Mouse (Mus musculus): ENCODE results near the gene Myh8. TPM values are rescaled to one million over a fixed set of nuclear protein-coding genes. Genes with fewer than 3 reads are reported as not detected.

The Myh8 gene
- polyA plus RNA-seq (2015; fragmentation: Nextera tagmentation; extraction: Ambion mirVana), result 55.9 and 160 TPM in 2 replicates

- no peaks in the 10 kb centered on the region for H3K36me3 ChIP-seq
- H3K4me2 ChIP-seq, result no peak within 1 kb of the TSS
- ATAC-seq (ENCODE audit: insufficient number of reproducible peaks, low FRiP score, low TSS enrichment, low read depth), result no peak
- no peaks in the 10 kb centered on the region for H3K9me3 ChIP-seq
- H3K27me3 ChIP-seq, result no peaks in the 10 kb centered on the region
- no peak within 1 kb of the TSS for H3K4me3 ChIP-seq
- no peaks in the 10 kb centered on the region for H3K4me1 ChIP-seq
- WGBS, result 79% methylated on average over 10 of the region's 10 CpGs
- H3K27ac ChIP-seq, result no peak within 1 kb of the TSS
- no peak within 1 kb of the TSS for H3K9ac ChIP-seq
Observed at GRCm38 (mm10) chr11:67276601-67277174, at the start of gene Myh8. Gene Myh8, plus strand, starts transcription at chr11:67277124.

GRCm38 (mm10) chr11:67228731-67229130, 48.2 kb upstream of the Myh8 start:
- Histone ChIP-seq H3K4me1 (no peaks in the 10 kb centered on the region), H3K4me3 (no peak overlapping the region), H3K9me3 (no peaks in the 10 kb centered on the region), H3K27me3 (no peaks in the 10 kb centered on the region), H3K4me2 (no peak overlapping the region), H3K27ac (no peak overlapping the region), H3K36me3 (no peaks in the 10 kb centered on the region), H3K9ac (no peak overlapping the region)
- no peak for ATAC-seq (ENCODE audit: insufficient number of reproducible peaks, low FRiP score, low TSS enrichment, low read depth)
- 73% methylated on average over 3 of the region's 3 CpGs for WGBS

- Histone ChIP-seq H3K9ac (no peak overlapping the region), H3K4me3 (no peak overlapping the region), H3K4me1 (no peaks in the 10 kb centered on the region), H3K27me3 (no peaks in the 10 kb centered on the region), H3K9me3 (no peaks in the 10 kb centered on the region), H3K27ac (no peak overlapping the region), H3K4me2 (no peak overlapping the region), H3K36me3 (no peaks in the 10 kb centered on the region)
- 80% methylated on average over 5 of the region's 5 CpGs for WGBS
- ATAC-seq (ENCODE audit: insufficient number of reproducible peaks, low FRiP score, low TSS enrichment, low read depth), result no peak
Observed at GRCm38 (mm10) chr11:67229166-67229565, 47.8 kb upstream of the Myh8 start.

GRCm38 (mm10) chr11:67229946-67230345, 47.0 kb upstream of the Myh8 start:
- 82% methylated on average over 2 of the region's 2 CpGs for WGBS
- Histone ChIP-seq H3K4me3 (no peak overlapping the region), H3K4me2 (no peak overlapping the region), H3K9ac (no peak overlapping the region), H3K27me3 (no peaks in the 10 kb centered on the region), H3K9me3 (no peaks in the 10 kb centered on the region), H3K27ac (no peak overlapping the region), H3K4me1 (no peaks in the 10 kb centered on the region), H3K36me3 (no peaks in the 10 kb centered on the region)
- no peak for ATAC-seq (ENCODE audit: insufficient number of reproducible peaks, low FRiP score, low TSS enrichment, low read depth)

- no peaks in the 10 kb centered on the region for H3K36me3 ChIP-seq
- no peaks in the 10 kb centered on the region for H3K27me3 ChIP-seq
- H3K4me3 ChIP-seq, result no peak overlapping the region
- no peak for ATAC-seq (ENCODE audit: insufficient number of reproducible peaks, low FRiP score, low TSS enrichment, low read depth)
- H3K4me2 ChIP-seq, result no peak overlapping the region
- no peak overlapping the region for H3K9ac ChIP-seq
- no peaks in the 10 kb centered on the region for H3K9me3 ChIP-seq
- no peak overlapping the region for H3K27ac ChIP-seq
- H3K4me1 ChIP-seq, result no peaks in the 10 kb centered on the region
- 52% methylated on average over 5 of the region's 5 CpGs for WGBS
Observed at GRCm38 (mm10) chr11:67235639-67236358, 41.1 kb upstream of the Myh8 start.

- Histone ChIP-seq H3K27me3 (no peaks in the 10 kb centered on the region), H3K36me3 (no peaks in the 10 kb centered on the region), H3K4me3 (no peak overlapping the region), H3K9ac (no peak overlapping the region), H3K4me2 (no peak overlapping the region), H3K9me3 (no peaks in the 10 kb centered on the region), H3K4me1 (no peaks in the 10 kb centered on the region), H3K27ac (no peak overlapping the region)
- no peak for ATAC-seq (ENCODE audit: insufficient number of reproducible peaks, low FRiP score, low TSS enrichment, low read depth)
- 79% methylated on average over 9 of the region's 9 CpGs for WGBS
Observed at GRCm38 (mm10) chr11:67236799-67237198, 40.1 kb upstream of the Myh8 start.

- ATAC-seq (ENCODE audit: insufficient number of reproducible peaks, low FRiP score, low TSS enrichment, low read depth), result no peak
- Histone ChIP-seq H3K9ac (no peak within 1 kb of the TSS), H3K27me3 (no peaks in the 10 kb centered on the region), H3K9me3 (no peaks in the 10 kb centered on the region), H3K4me2 (no peak within 1 kb of the TSS), H3K36me3 (no peaks in the 10 kb centered on the region), H3K4me3 (no peak within 1 kb of the TSS), H3K27ac (no peak within 1 kb of the TSS), H3K4me1 (no peaks in the 10 kb centered on the region)
- WGBS, result 68% methylated on average over 5 of the region's 5 CpGs
Observed at GRCm38 (mm10) chr11:67237481-67238079, 39.3 kb upstream of the Myh8 start, which contains the start of gene Myh4. Gene Myh4, plus strand, starts transcription at chr11:67238029.

GRCm38 (mm10) chr11:67241051-67241450, 35.9 kb upstream of the Myh8 start:
- no peaks in the 10 kb centered on the region for H3K9me3 ChIP-seq
- H3K27me3 ChIP-seq, result no peaks in the 10 kb centered on the region
- H3K36me3 ChIP-seq, result no peaks in the 10 kb centered on the region
- ATAC-seq (ENCODE audit: insufficient number of reproducible peaks, low FRiP score, low TSS enrichment, low read depth), result no peak
- no peaks in the 10 kb centered on the region for H3K4me1 ChIP-seq
- H3K4me3 ChIP-seq, result no peak overlapping the region
- H3K4me2 ChIP-seq, result no peak overlapping the region
- no peak overlapping the region for H3K9ac ChIP-seq
- no peak overlapping the region for H3K27ac ChIP-seq
- WGBS, result 82% methylated on average over 6 of the region's 6 CpGs

GRCm38 (mm10) chr11:67253691-67254090, 23.2 kb upstream of the Myh8 start:
- Histone ChIP-seq H3K9ac (no peak overlapping the region), H3K27ac (no peak overlapping the region), H3K4me3 (no peak overlapping the region), H3K4me1 (no peaks in the 10 kb centered on the region), H3K36me3 (no peaks in the 10 kb centered on the region), H3K9me3 (no peaks in the 10 kb centered on the region), H3K27me3 (no peaks in the 10 kb centered on the region), H3K4me2 (no peak overlapping the region)
- no peak for ATAC-seq (ENCODE audit: insufficient number of reproducible peaks, low FRiP score, low TSS enrichment, low read depth)
- WGBS, result 88% methylated on average over 4 of the region's 4 CpGs

- ATAC-seq (ENCODE audit: insufficient number of reproducible peaks, low FRiP score, low TSS enrichment, low read depth), result no peak
- H3K9ac ChIP-seq, result no peak overlapping the region
- H3K4me2 ChIP-seq, result no peak overlapping the region
- no peak overlapping the region for H3K4me3 ChIP-seq
- no peaks in the 10 kb centered on the region for H3K9me3 ChIP-seq
- WGBS, result 62% methylated on average over 7 of the region's 7 CpGs
- H3K4me1 ChIP-seq, result no peaks in the 10 kb centered on the region
- H3K27me3 ChIP-seq, result no peaks in the 10 kb centered on the region
- no peaks in the 10 kb centered on the region for H3K36me3 ChIP-seq
- no peak overlapping the region for H3K27ac ChIP-seq
Observed at GRCm38 (mm10) chr11:67257048-67257447, 19.9 kb upstream of the Myh8 start.

GRCm38 (mm10) chr11:67260956-67261355, 16.0 kb upstream of the Myh8 start:
- Histone ChIP-seq H3K4me3 (no peak overlapping the region), H3K9me3 (no peaks in the 10 kb centered on the region), H3K27me3 (no peaks in the 10 kb centered on the region), H3K4me2 (no peak overlapping the region), H3K4me1 (no peaks in the 10 kb centered on the region), H3K27ac (no peak overlapping the region), H3K36me3 (no peaks in the 10 kb centered on the region), H3K9ac (no peak overlapping the region)
- WGBS, result 81% methylated on average over 6 of the region's 6 CpGs
- ATAC-seq (ENCODE audit: insufficient number of reproducible peaks, low FRiP score, low TSS enrichment, low read depth), result no peak

GRCm38 (mm10) chr11:67293440-67293839, 16.5 kb downstream of the Myh8 start:
- no peaks in the 10 kb centered on the region for H3K27me3 ChIP-seq
- H3K4me1 ChIP-seq, result no peaks in the 10 kb centered on the region
- no peak overlapping the region for H3K4me3 ChIP-seq
- 64% methylated on average over 1 of the region's 1 CpGs for WGBS
- ATAC-seq (ENCODE audit: insufficient number of reproducible peaks, low FRiP score, low TSS enrichment, low read depth), result no peak
- H3K36me3 ChIP-seq, result no peaks in the 10 kb centered on the region
- no peak overlapping the region for H3K9ac ChIP-seq
- no peaks in the 10 kb centered on the region for H3K9me3 ChIP-seq
- no peak overlapping the region for H3K27ac ChIP-seq
- no peak overlapping the region for H3K4me2 ChIP-seq
